Mouse (Mus musculus) C2C12 (cell line): ENCODE measurements around the gene Chrne. TPM values are rescaled to one million over a fixed set of nuclear protein-coding genes. Genes with fewer than 3 reads are reported as not detected.

ENCODE experiments used
- H3K27me3 ChIP-seq: one replicate; pipeline ENCODE4 v1.6.1; 2011; ENCODE audit not compliant: control insufficient read depth, insufficient read depth, insufficient read length
- H3K36me3 ChIP-seq: one replicate; pipeline ENCODE4 v1.6.1; 2011; ENCODE audit not compliant: control insufficient read depth, insufficient read depth
- H3K4me3 ChIP-seq: one replicate; pipeline ENCODE4 v1.5.1; 2011; ENCODE audit warnings: mild to moderate bottlenecking, control low read depth; ENCODE audit not compliant: poor library complexity, insufficient read depth, severe bottlenecking
- H3K79me2 ChIP-seq: one replicate; pipeline ENCODE4 v1.6.1; 2011; ENCODE audit not compliant: control insufficient read depth, insufficient read depth
- H3K79me3 ChIP-seq: one replicate; pipeline ENCODE4 v1.6.1; 2011; ENCODE audit warnings: low read depth, control low read depth
- H3ac ChIP-seq: one replicate; pipeline ENCODE3; 2011; ENCODE audit warnings: low read depth; ENCODE audit not compliant: control insufficient read depth, insufficient read length
- CEBPB ChIP-seq: IDR thresholded peaks from one replicate; pipeline ENCODE4 v1.6.1; 2011; ENCODE audit warnings: low read depth, mild to moderate bottlenecking, control low read depth, moderate library complexity
- CTCF ChIP-seq: IDR thresholded peaks from one replicate; pipeline ENCODE4 v1.5.1; 2011; ENCODE audit not compliant: control insufficient read depth, insufficient read depth, insufficient read length
- FOSL1 ChIP-seq: IDR thresholded peaks from one replicate; pipeline ENCODE4 v1.8.0; 2011; ENCODE audit warnings: mild to moderate bottlenecking, low read length; ENCODE audit not compliant: poor library complexity, insufficient read depth, severe bottlenecking
- MAX ChIP-seq: IDR thresholded peaks from one replicate; pipeline ENCODE4 v1.6.1; 2011; ENCODE audit warnings: mild to moderate bottlenecking, control low read depth
- MYOD1 ChIP-seq: IDR thresholded peaks from one replicate; pipeline ENCODE4 v1.6.1; 2011; ENCODE audit warnings: low read depth; ENCODE audit not compliant: control insufficient read depth, insufficient read length
- MYOG ChIP-seq: IDR thresholded peaks from one replicate; pipeline ENCODE4 v1.6.1; 2011; ENCODE audit not compliant: control insufficient read depth, insufficient read length; ENCODE audit errors: extremely low read depth
- USF1 ChIP-seq: IDR thresholded peaks from one replicate; pipeline ENCODE4 v1.6.1; 2011; ENCODE audit warnings: low read depth, mild to moderate bottlenecking, control low read depth, moderate library complexity
- polyA plus RNA-seq: library from polyadenylated mRNA; unstranded; fragments of >200 nt; fragmentation: generic; extraction: Trizol; gene quantifications from one replicate; pipeline ENCODE4 v1.2.1, GENCODE M21; 2012; ENCODE audit warnings: missing spikeins

Chrne gene
- polyA plus RNA-seq, 1 experiment: 0.08 TPM

DNA sequence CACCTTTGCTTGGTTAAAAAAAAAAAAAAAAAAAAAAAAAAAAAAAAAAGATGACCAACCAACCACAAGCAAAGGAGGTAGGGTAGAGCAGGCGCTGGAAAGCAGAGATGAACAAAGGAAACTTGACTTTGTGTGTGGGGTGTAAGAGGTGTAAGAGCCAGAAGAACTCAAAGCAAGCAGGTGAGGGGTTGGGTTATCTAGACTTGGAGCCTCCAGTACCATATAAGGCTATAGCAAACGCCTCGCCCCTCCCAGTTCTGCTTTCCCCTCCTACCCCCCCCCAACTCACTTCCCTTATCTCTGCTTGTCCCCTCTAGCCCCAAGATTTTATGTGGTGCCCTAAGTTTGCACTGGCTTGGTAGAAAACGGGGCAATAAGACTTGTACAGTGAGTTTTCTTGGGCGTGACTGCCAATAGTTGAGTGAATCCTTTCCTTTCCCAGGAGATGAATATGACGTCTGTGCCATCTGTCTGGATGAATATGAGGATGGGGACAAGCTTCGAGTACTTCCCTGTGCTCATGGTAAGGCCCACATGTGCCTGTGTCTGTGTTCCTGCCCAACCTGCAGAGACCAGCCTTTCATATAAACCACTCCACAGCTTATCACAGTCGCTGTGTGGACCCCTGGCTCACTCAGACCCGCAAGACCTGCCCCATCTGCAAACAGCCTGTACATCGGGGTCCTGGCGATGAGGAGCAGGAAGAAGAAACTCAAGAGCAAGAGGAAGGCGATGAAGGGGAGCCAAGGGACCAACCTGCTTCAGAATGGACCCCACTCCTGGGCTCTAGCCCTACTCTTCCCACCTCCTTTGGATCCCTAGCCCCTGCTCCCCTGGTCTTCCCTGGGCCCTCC lies 31.5 kb upstream of the Chrne start:
- peaks cover 56% of the 10 kb centered on the region for H3K79me3 ChIP-seq
- no peak overlapping the region for H3K4me3 ChIP-seq
- TF ChIP-seq MAX (no peak), USF1 (no peak), CTCF (no peak), MYOD1 (no peak), FOSL1 (no peak), CEBPB (no peak), MYOG (no peak)
- H3K27me3 ChIP-seq: no peaks in the 10 kb centered on the region
- H3K36me3 ChIP-seq: peaks cover 59% of the 10 kb centered on the region
- peaks cover 90% of the 10 kb centered on the region for H3K79me2 ChIP-seq
- peak overlapping the region; percentile 49 for H3ac ChIP-seq

DNA sequence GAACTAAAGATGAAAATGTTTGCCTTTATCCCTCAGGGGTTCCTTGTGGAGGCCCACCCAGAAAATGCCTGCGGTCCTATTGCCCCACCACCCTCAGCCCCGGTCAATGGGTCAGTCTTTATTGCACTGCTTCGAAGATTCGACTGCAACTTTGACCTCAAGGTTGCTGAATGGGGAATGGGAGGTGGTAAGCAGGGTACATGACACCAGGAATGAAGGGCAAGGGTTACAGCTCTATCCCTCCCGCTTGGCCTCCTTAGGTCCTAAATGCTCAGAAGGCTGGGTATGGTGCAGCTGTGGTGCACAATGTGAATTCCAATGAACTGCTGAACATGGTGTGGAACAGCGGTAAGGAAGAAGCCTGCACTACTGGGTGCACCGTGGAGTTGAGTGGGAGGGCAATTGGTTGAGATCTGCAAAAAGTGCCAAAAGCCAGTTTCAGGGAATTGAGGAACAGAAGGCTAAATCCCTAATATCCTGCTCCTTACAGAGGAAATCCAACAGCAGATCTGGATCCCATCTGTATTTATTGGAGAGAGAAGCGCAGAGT lies 30.2 kb upstream of the Chrne start:
- peaks cover 71% of the 10 kb centered on the region for H3K36me3 ChIP-seq
- peaks cover 92% of the 10 kb centered on the region for H3K79me2 ChIP-seq
- H3ac ChIP-seq: peak overlapping the region; percentile 21
- TF ChIP-seq MAX (no peak), CEBPB (no peak), USF1 (no peak), FOSL1 (no peak), CTCF (no peak), MYOD1 (no peak), MYOG (no peak)
- H3K79me3 ChIP-seq: peaks cover 58% of the 10 kb centered on the region
- H3K4me3 ChIP-seq: no peak overlapping the region
- H3K27me3 ChIP-seq: no peaks in the 10 kb centered on the region

DNA sequence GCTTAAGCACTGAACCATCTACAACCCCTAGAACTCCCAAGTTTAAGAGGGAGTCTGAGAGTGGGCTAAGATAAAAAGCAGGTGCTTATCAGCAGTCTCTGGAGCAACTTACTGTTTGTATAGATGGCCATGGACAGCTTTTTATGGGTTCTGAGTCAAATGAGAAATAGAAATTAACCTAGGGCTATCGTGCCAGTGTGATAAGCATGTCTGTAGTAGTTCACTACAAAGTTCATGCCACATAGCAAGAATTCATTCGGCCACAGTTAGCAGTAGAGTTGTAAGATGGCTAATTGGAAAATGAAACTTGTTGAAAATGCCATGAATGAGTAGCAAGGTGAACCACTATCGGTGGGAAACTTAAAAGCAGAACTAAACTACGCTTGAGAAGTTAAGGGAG lies 29.5 kb upstream of the Chrne start:
- Histone ChIP-seq H3ac (peak overlapping the region; percentile 25), H3K4me3 (peak overlapping the region; percentile 52), H3K27me3 (no peaks in the 10 kb centered on the region), H3K79me2 (peaks cover 86% of the 10 kb centered on the region), H3K79me3 (peaks cover 54% of the 10 kb centered on the region), H3K36me3 (peaks cover 76% of the 10 kb centered on the region)
- TF ChIP-seq CTCF (no peak), MAX (no peak), CEBPB (no peak), MYOG (no peak), USF1 (no peak), FOSL1 (no peak), MYOD1 (no peak)

DNA sequence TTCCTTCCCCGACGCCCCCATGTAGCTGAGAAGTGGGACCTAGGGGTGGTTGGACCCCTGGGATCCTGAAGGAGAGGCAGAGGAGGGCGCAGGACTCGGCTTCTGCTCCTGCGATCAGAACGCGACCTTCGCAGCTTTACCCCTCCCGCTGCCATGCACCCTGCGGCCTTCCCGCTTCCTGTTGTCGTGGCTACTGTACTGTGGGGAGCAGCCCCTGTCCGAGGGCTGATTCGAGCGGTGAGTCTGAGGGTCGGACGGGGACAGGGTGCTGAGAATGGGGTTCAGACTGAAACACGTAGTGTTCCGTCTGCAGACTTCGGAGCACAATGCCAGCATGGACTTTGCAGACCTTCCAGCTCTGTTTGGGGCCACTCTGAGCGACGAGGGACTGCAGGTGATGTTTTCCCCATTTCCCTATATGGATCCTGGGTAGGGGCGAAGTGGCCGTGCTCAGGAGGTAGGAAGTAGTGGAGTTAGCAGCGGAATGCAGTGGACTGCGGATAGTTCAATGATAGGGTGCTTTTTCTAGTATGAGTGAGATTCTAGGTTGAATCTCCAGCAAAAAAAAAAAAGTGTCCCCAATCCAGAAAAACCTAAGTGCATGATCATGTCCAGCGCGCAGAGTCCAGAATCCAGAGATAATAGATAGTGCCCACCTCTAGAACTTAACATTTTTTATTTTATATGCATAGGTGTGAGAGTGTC lies 28.9 kb upstream of the Chrne start:
- H3K4me3 ChIP-seq: peak overlapping the region; percentile 52
- peak overlapping the region; percentile 67 for H3ac ChIP-seq
- H3K79me2 ChIP-seq: peaks cover 80% of the 10 kb centered on the region
- no peaks in the 10 kb centered on the region for H3K27me3 ChIP-seq
- no peak for TF ChIP-seq USF1
- TF ChIP-seq FOSL1: no peak
- TF ChIP-seq MAX: peak; percentile 45
- no peak for TF ChIP-seq CEBPB
- no peak for TF ChIP-seq CTCF
- TF ChIP-seq MYOD1: no peak
- H3K79me3 ChIP-seq: peaks cover 48% of the 10 kb centered on the region
- H3K36me3 ChIP-seq: peaks cover 74% of the 10 kb centered on the region

DNA sequence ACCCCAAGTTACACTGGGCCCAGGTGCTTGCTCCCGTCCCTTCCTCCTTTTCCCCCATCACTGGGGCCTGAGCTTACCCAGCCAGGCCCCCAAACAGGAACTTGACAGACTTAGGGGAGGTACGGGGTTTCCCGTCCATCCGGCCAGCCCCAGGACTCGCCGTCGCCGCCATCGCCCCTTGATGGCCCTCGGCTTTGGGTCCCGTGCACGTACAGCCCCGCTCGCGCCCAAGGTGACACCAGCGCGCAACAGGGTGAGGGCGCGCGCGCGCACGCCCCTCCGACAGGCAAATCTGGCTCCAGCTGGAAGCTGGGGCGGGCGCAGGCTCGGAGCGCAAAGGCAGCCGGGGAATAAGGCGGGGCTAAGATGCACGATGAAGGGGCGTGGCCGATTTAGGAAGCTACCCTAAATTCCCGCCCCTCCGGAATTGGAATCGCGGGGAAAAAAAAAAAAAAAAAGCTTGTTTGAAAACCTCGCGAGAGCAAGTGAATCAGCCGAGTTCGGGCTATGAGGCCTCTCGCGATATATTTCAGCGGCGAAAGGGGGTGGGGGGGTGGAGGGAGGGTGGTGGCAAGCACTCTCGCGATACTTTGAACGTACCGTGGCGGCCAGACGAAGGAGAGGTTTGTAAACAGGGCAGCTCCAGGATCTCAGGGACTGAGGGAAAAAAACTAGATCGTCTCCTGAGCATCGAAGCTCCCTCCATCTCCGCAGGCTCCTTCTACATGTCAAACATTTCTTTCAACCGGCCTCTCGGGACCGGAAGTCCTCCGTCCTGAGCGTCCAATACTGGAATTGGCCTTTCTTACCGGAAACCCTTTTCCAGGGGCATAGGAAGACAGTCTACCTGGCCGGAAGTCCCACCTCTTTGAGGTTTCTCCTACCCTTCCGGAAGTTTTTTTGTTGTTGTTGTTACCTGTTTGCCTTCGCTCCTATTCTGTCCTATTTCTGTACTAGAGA lies 28.0 kb upstream of the Chrne start, which contains the start of the genes Rnf167 and Slc25a11:
Gene Rnf167 (plus strand): TSS at position 545 of the 960 bp plus-strand sequence.
Gene Slc25a11 (minus strand): TSS at position 789 of the 960 bp plus-strand sequence.
- Histone ChIP-seq H3K79me3 (peaks cover 39% of the 10 kb centered on the region), H3K79me2 (peaks cover 71% of the 10 kb centered on the region), H3K4me3 (peak within 1 kb of the TSS; percentile 92), H3ac (peak within 1 kb of the TSS; percentile 94), H3K36me3 (peaks cover 65% of the 10 kb centered on the region), H3K27me3 (no peaks in the 10 kb centered on the region)
- TF ChIP-seq MYOD1: no peak
- TF ChIP-seq MAX: peak; percentile 24
- TF ChIP-seq CTCF: peak; percentile 21
